Mouse (Mus musculus) myocyte (in vitro differentiated cells): ENCODE results near the gene Tfcp2.

Experiments
- TCF12 ChIP-seq: IDR thresholded peaks from one replicate; pipeline ENCODE4 v1.6.1; 2011; ENCODE audit warnings: mild to moderate bottlenecking, control low read depth; ENCODE audit not compliant: poor library complexity, insufficient read depth, severe bottlenecking
- TCF3 ChIP-seq: IDR thresholded peaks from one replicate; pipeline ENCODE4 v1.6.1; 2011; ENCODE audit warnings: low read depth, control low read depth; ENCODE audit not compliant: insufficient read length
- USF1 ChIP-seq: IDR thresholded peaks from one replicate; pipeline ENCODE4 v1.6.1; 2011; ENCODE audit warnings: low read depth, mild to moderate bottlenecking, control low read depth, moderate library complexity

DNA sequence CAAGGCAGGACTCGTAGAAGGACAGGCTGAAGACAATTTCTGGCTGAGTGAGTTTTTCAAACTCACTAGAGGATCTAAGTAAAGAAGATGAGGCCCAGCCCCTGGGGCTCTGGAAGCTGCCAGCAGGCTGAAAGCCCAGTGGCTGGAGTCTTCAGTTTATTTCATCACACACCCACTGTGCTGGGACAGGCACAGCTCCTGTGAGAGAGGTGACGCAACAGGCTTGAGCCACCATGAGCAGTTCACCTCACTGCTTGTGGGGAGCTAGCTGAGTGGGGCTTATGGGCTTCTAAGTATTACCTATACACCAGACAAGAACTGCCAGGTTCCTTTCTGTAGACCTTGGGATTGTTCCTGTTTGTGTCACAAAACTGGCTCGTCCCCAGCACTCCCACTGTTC, 66.2 kb downstream of the Tfcp2 start:
- TF ChIP-seq TCF12 (no peak), USF1 (no peak), TCF3 (no peak)
